Mouse (Mus musculus): Measurements from ENCODE around the gene Lama5. TPM values are rescaled to one million over a fixed set of nuclear protein-coding genes. Genes with fewer than 3 reads are reported as not detected.

Gene Lama5
- polyA plus RNA-seq, 1 experiment, result 83.3 TPM

- Histone ChIP-seq H3K27ac (ENCODE audit: insufficient read depth, low read depth, low read length) (peak overlapping the region; percentile 90), H3K4me1 (ENCODE audit: control insufficient read depth, insufficient read depth, low read length) (peaks cover 69% of the 10 kb centered on the region)
These were observed 9.7 kb downstream of the Lama5 start for GRCm38 (mm10) chr2:180215951-180216350.

GRCm38 (mm10) chr2:180215011-180215461 lies 10.6 kb downstream of the Lama5 start:
- DNase-seq, result peak; percentile 80
- TF ChIP-seq POLR2A (IDR thresholded peaks at IDR 0.05; ENCODE audit: low read depth, low read length), result no peak
- TF ChIP-seq CTCF (conservative IDR thresholded peaks at IDR 0.05; ENCODE audit: insufficient read depth, insufficient read length, low read depth, low read length), result no peak

More at GRCm38 (mm10) chr2:180215951-180216350, 9.7 kb downstream of the Lama5 start:
- WGBS, result 27% methylated on average over 6 of the region's 6 CpGs
- no peak overlapping the region for H3K4me3 ChIP-seq (ENCODE audit: insufficient read depth, low read depth, low read length)
- H3K27me3 ChIP-seq (replicated peaks; ENCODE audit: control insufficient read depth, insufficient read depth, low read length), result no peaks in the 10 kb centered on the region
- H3K36me3 ChIP-seq (ENCODE audit: control insufficient read depth, insufficient read depth, low read length), result no peaks in the 10 kb centered on the region
- no peak for TF ChIP-seq CTCF (conservative IDR thresholded peaks at IDR 0.05; ENCODE audit: insufficient read depth, insufficient read length, low read depth, low read length)
- DNase-seq, result peak; percentile 87

GRCm38 (mm10) chr2:180214352-180214978 lies 11.2 kb downstream of the Lama5 start:
- TF ChIP-seq POLR2A (IDR thresholded peaks at IDR 0.05; ENCODE audit: low read depth, low read length) (no peak), CTCF (conservative IDR thresholded peaks at IDR 0.05; ENCODE audit: insufficient read depth, insufficient read length, low read depth, low read length) (no peak)
- Histone ChIP-seq H3K4me1 (ENCODE audit: control insufficient read depth, insufficient read depth, low read length) (peaks cover 57% of the 10 kb centered on the region), H3K36me3 (ENCODE audit: control insufficient read depth, insufficient read depth, low read length) (no peaks in the 10 kb centered on the region), H3K27ac (ENCODE audit: insufficient read depth, low read depth, low read length) (peak overlapping the region; percentile 90), H3K27me3 (replicated peaks; ENCODE audit: control insufficient read depth, insufficient read depth, low read length) (no peaks in the 10 kb centered on the region), H3K4me3 (ENCODE audit: insufficient read depth, low read depth, low read length) (no peak overlapping the region)
- WGBS, result 9% methylated on average over 4 of the region's 4 CpGs
- DNase-seq, result peak; percentile 88

More at GRCm38 (mm10) chr2:180215011-180215461, 10.6 kb downstream of the Lama5 start:
- Histone ChIP-seq H3K4me1 (ENCODE audit: control insufficient read depth, insufficient read depth, low read length) (peaks cover 63% of the 10 kb centered on the region), H3K36me3 (ENCODE audit: control insufficient read depth, insufficient read depth, low read length) (no peaks in the 10 kb centered on the region), H3K27ac (ENCODE audit: insufficient read depth, low read depth, low read length) (peak overlapping the region; percentile 90), H3K27me3 (replicated peaks; ENCODE audit: control insufficient read depth, insufficient read depth, low read length) (no peaks in the 10 kb centered on the region), H3K4me3 (ENCODE audit: insufficient read depth, low read depth, low read length) (no peak overlapping the region)
- 12% methylated on average over 8 of the region's 8 CpGs for WGBS

- 93% methylated on average over 3 of the region's 3 CpGs for WGBS
- no peak for DNase-seq
These were observed 13.4 kb downstream of the Lama5 start for GRCm38 (mm10) chr2:180212255-180212654.

GRCm38 (mm10) chr2:180208976-180209375 lies 16.7 kb downstream of the Lama5 start:
- 77% methylated on average over 1 of the region's 1 CpGs for WGBS
- no peak for DNase-seq
- Histone ChIP-seq H3K27ac (ENCODE audit: insufficient read depth, low read depth, low read length) (no peak overlapping the region), H3K36me3 (ENCODE audit: control insufficient read depth, insufficient read depth, low read length) (no peaks in the 10 kb centered on the region), H3K27me3 (replicated peaks; ENCODE audit: control insufficient read depth, insufficient read depth, low read length) (no peaks in the 10 kb centered on the region), H3K4me1 (ENCODE audit: control insufficient read depth, insufficient read depth, low read length) (peaks cover 9% of the 10 kb centered on the region), H3K4me3 (ENCODE audit: insufficient read depth, low read depth, low read length) (no peak overlapping the region)
- no peak for TF ChIP-seq CTCF (conservative IDR thresholded peaks at IDR 0.05; ENCODE audit: insufficient read depth, insufficient read length, low read depth, low read length)
- TF ChIP-seq POLR2A (IDR thresholded peaks at IDR 0.05; ENCODE audit: low read depth, low read length), result no peak

More at GRCm38 (mm10) chr2:180212255-180212654, 13.4 kb downstream of the Lama5 start:
- Histone ChIP-seq H3K4me3 (ENCODE audit: insufficient read depth, low read depth, low read length) (no peak overlapping the region), H3K27me3 (replicated peaks; ENCODE audit: control insufficient read depth, insufficient read depth, low read length) (no peaks in the 10 kb centered on the region), H3K36me3 (ENCODE audit: control insufficient read depth, insufficient read depth, low read length) (no peaks in the 10 kb centered on the region), H3K27ac (ENCODE audit: insufficient read depth, low read depth, low read length) (no peak overlapping the region), H3K4me1 (ENCODE audit: control insufficient read depth, insufficient read depth, low read length) (peaks cover 42% of the 10 kb centered on the region)
- TF ChIP-seq POLR2A (IDR thresholded peaks at IDR 0.05; ENCODE audit: low read depth, low read length) (no peak), CTCF (conservative IDR thresholded peaks at IDR 0.05; ENCODE audit: insufficient read depth, insufficient read length, low read depth, low read length) (no peak)

- Histone ChIP-seq H3K27ac (ENCODE audit: insufficient read depth, low read depth, low read length) (peak overlapping the region; percentile 49), H3K4me1 (ENCODE audit: control insufficient read depth, insufficient read depth, low read length) (peaks cover 4% of the 10 kb centered on the region; the same call in 1 of the 2 replicates), H3K4me3 (ENCODE audit: insufficient read depth, low read depth, low read length) (no peak overlapping the region), H3K27me3 (replicated peaks; ENCODE audit: control insufficient read depth, insufficient read depth, low read length) (no peaks in the 10 kb centered on the region), H3K36me3 (ENCODE audit: control insufficient read depth, insufficient read depth, low read length) (no peaks in the 10 kb centered on the region)
- WGBS, result 38% methylated on average over 7 of the region's 7 CpGs
- TF ChIP-seq CTCF (conservative IDR thresholded peaks at IDR 0.05; ENCODE audit: insufficient read depth, insufficient read length, low read depth, low read length) (peak; percentile 77), POLR2A (IDR thresholded peaks at IDR 0.05; ENCODE audit: low read depth, low read length) (no peak)
- DNase-seq, result peak; percentile 77
These were observed 17.8 kb downstream of the Lama5 start for GRCm38 (mm10) chr2:180207840-180208239.

GRCm38 (mm10) chr2:180205956-180206280 lies 19.7 kb downstream of the Lama5 start:
- H3K27ac ChIP-seq (ENCODE audit: insufficient read depth, low read depth, low read length), result no peak overlapping the region
- TF ChIP-seq CTCF (conservative IDR thresholded peaks at IDR 0.05; ENCODE audit: insufficient read depth, insufficient read length, low read depth, low read length), result no peak
- no peak overlapping the region for H3K4me3 ChIP-seq (ENCODE audit: insufficient read depth, low read depth, low read length)
- H3K4me1 ChIP-seq (ENCODE audit: control insufficient read depth, insufficient read depth, low read length), result peaks cover 4% of the 10 kb centered on the region; the same call in 1 of the 2 replicates
- WGBS, result 97% methylated on average over 2 of the region's 2 CpGs
- no peaks in the 10 kb centered on the region for H3K36me3 ChIP-seq (ENCODE audit: control insufficient read depth, insufficient read depth, low read length)
- no peaks in the 10 kb centered on the region for H3K27me3 ChIP-seq (replicated peaks; ENCODE audit: control insufficient read depth, insufficient read depth, low read length)
- no peak for DNase-seq
